Mouse (Mus musculus): Measurements from ENCODE around the gene Tshz2.

Tshz2 gene

GRCm38 (mm10) chr2:169699862-169700511, 67.2 kb downstream of the Tshz2 start:
- peak in 1 of 2 experiments; percentile 8 for DNase-seq

GRCm38 (mm10) chr2:169702725-169703486, 70.1 kb downstream of the Tshz2 start:
- DNase-seq: no peak

- DNase-seq: no peak
Measured at GRCm38 (mm10) chr2:169721793-169722326, 89.0 kb downstream of the Tshz2 start.

- peak; percentile 44 to 46 for DNase-seq
Measured at GRCm38 (mm10) chr2:169722341-169722740, 89.5 kb downstream of the Tshz2 start.

- peak; percentile 33 to 35 for DNase-seq
Measured at GRCm38 (mm10) chr2:169723645-169724462, 91.0 kb downstream of the Tshz2 start.

GRCm38 (mm10) chr2:169728651-169729280, 96.0 kb downstream of the Tshz2 start:
- DNase-seq: peak; percentile 38 to 46

GRCm38 (mm10) chr2:169730551-169730996, 97.8 kb downstream of the Tshz2 start:
- DNase-seq: peak in 1 of 2 experiments; percentile 24

GRCm38 (mm10) chr2:169734053-169734452, 101.2 kb downstream of the Tshz2 start:
- no peak for DNase-seq

GRCm38 (mm10) chr2:169735475-169736406, 102.9 kb downstream of the Tshz2 start:
- peak; percentile 50 to 55 for DNase-seq

GRCm38 (mm10) chr2:169740996-169741395, 108.2 kb downstream of the Tshz2 start:
- no peak for DNase-seq

- no peak for DNase-seq
Measured at GRCm38 (mm10) chr2:169742791-169743190, 110.0 kb downstream of the Tshz2 start.

- no peak for DNase-seq
Measured at GRCm38 (mm10) chr2:169743294-169743693, 110.5 kb downstream of the Tshz2 start.

- DNase-seq: no peak
Measured at GRCm38 (mm10) chr2:169743910-169744309, 111.1 kb downstream of the Tshz2 start.

- DNase-seq: no peak
Measured at GRCm38 (mm10) chr2:169747114-169747642, 114.4 kb downstream of the Tshz2 start.

- peak in 1 of 2 experiments; percentile 9 for DNase-seq
Measured at GRCm38 (mm10) chr2:169749331-169749945, 116.6 kb downstream of the Tshz2 start.

GRCm38 (mm10) chr2:169750574-169751491, 118.0 kb downstream of the Tshz2 start:
- DNase-seq: peak; percentile 42 to 58

GRCm38 (mm10) chr2:169752126-169752525, 119.3 kb downstream of the Tshz2 start:
- DNase-seq: no peak

GRCm38 (mm10) chr2:169753432-169753831, 120.6 kb downstream of the Tshz2 start:
- no peak for DNase-seq

- no peak for DNase-seq
Measured at GRCm38 (mm10) chr2:169755091-169755490, 122.3 kb downstream of the Tshz2 start.
